Mouse (Mus musculus) gastrocnemius, adult 8-10 months (tissue): ENCODE data around the gene Ntrk3. TPM values are rescaled to one million over a fixed set of nuclear protein-coding genes. Genes with fewer than 3 reads are reported as not detected.

Experiments
- DNase-seq, 2 experiments: peaks; one replicate each; pipeline ENCODE4 v3.0.0; 2022; ENCODE audit warnings: low spot score in 2 of 2
- total RNA-seq, 4 experiments: library from RNA; stranded (reverse); gene quantifications; 2 replicates each; pipeline ENCODE4 v1.2.4; 2022

Ntrk3 gene
- total RNA-seq, 4 experiments from 2014 or later: 0.46 to 1.3 (median 0.93) TPM

GRCm38 (mm10) chr7:78623686-78624085 is 114.1 kb downstream of the Ntrk3 start:
- peak in 1 of 2 experiments; percentile 6 for DNase-seq

DNA sequence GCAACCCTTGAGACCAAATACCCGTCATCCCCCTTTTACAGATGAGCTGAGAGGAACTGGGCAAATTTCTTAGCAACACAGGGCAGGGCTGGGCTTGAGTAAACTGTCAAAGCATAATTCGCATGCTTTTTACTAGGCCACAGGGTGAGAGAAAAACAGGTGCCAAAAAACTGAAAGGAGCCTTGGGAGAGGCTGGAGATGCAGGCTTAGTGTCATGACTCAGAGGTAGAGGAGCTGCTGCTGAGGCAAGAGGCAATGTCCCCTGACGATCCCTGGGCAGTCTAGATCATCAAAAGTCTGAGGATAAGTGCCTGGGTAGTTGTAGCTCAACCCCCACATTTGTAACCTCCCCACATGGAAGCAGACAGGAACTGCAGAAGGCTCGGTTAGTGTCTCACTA is 116.7 kb downstream of the Ntrk3 start:
- no peak for DNase-seq

DNA sequence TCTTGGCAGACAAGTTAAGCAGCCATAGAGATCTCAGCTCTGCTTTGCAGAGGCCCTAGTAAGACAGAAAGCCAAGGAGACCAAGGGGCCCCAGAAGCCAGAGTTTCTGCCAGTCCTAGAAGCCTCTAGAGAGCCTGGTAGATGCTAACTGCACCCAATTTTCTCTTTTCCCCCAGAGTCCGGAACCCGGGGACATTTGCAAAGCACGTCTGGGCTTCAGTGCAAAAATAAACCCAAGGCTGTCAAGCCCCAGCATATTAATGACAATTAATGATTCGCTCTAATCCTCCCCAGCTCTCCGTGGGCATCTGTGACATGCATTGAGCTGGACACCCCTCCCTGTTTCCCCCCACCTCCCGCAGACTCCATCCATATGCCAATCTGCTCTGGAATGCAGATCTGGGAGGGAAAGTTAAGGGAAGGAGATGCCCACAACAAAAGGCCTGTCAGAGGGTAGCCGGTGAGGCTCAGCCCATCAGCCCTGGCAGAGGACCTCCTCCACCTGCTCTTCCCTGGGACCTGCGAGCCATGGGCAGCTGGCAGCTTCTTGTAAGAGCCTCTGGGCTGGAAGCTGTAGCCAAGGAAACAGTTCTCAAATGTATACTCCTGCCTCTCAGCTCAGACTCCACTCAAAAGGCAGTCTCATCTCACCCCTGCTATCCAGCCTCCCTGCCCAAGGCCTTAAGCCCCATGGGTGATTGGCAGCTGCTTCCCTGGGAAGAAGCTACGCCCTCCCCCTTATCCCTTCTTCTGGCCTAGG is 117.8 kb downstream of the Ntrk3 start:
- no peak for DNase-seq

DNA sequence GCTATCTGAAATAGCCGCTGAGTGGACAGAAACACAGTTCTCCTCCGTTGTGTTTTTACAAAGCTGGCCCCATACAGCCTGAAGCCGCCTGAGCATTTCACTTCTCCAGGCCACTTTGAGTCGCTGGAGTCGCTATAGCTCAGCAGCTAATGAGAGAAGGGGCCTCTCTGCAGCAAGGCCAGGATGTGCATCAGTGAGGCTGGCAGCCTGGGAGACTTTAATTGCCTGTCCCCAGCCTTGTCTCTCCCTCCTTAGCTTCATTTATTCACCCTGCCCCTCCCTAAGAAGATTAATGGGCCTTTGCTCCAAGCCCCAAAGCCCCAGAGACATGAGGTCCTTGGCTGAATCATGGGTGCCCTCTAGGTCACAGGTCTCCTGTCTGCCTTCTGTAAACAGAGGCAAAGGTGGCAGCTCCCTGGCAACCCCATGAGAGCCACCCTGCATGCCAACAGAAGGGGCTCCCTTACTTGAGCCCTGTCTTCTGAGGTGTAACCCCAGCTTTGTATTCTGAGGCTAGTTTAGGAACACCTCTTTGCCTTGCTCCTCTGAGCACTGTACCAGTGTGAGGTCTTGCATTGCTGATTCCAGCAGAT is 132.2 kb downstream of the Ntrk3 start:
- DNase-seq: no peak

- no peak for DNase-seq
These were observed 133.9 kb downstream of the Ntrk3 start for GRCm38 (mm10) chr7:78603922-78604321.

- no peak for DNase-seq
These were observed 136.0 kb downstream of the Ntrk3 start for GRCm38 (mm10) chr7:78601851-78602250.

DNA sequence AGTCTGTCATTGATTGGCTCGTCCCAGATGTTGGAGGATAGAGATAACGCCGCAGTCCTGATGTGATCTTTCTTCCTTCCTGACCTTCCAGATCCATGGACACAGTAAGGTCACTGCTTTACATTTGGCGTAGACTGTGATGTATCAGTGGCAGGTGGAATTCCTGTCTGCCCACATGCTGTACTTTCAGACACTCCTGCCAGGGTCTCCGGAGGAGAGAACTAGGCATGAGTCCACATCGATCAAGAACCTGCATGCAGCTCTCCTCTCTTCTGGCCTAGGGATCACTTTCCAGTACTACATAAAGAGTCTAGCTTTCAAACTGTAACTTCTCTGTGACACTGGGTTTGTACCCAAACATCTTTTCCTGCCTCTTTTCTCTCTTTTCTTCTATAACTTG is 136.9 kb downstream of the Ntrk3 start:
- no peak for DNase-seq

- no peak for DNase-seq
These were observed 137.7 kb downstream of the Ntrk3 start for GRCm38 (mm10) chr7:78599941-78600677.

DNA sequence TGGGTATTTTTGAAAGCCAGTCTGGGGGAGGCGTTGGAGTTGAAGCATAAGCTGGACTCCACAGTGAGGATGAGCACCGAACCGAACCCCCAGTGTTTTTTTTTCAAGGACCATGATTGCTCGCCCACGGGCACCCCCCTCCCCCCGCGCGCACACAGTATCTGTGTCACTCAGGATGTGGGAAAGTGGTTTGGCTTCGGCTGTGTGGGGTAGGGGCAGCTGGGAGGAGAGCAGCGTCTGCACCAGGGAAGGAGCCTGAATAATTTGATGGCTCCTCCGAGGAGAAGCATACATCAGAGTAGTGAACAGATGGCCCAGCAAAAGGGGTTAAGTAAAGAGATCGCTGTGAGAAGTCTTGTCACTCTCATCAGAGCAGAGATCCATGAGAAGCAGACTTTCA is 139.7 kb downstream of the Ntrk3 start:
- no peak for DNase-seq

DNA sequence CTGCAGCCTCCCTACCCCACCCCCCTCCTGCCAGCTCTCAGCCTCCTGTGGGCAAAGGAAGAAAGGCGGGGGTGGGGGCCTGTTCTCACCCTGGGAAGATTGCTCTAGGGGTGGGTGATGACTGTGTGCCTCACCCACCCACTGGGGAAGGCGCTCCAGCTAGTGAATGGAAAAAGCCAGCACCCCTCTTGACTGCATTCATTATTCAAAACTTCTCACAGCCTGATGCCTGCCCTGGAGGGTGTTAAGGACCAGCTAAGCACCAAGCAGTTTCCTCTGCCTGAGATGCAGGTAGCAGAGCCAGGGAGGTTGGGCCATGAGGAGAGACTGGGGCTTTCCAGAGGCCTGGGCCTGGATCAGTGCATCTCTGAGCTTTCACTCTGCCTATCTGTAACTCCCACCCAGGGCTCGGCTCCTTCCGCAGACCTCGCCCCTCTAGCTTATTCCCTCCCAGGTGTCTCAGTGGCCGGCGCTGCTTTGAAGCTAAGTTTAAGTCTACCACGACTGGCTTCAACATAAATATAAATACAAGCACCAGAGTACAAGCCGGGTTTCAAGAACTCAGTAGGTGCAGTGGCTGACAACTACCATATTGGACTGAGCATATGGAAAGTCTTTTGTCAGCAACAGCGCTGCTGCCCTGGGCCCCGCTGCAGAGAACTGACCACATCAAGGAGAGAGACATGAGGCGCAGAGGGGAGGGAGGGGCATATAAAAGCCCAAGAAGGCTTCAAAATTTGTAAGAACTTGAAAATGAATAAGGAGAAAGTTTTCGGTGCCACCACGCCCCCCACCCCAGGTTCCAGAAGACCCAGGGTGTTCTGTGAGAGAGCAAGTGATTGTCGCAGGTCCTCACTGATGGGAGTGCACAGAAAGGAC is 140.3 kb downstream of the Ntrk3 start:
- no peak for DNase-seq

DNA sequence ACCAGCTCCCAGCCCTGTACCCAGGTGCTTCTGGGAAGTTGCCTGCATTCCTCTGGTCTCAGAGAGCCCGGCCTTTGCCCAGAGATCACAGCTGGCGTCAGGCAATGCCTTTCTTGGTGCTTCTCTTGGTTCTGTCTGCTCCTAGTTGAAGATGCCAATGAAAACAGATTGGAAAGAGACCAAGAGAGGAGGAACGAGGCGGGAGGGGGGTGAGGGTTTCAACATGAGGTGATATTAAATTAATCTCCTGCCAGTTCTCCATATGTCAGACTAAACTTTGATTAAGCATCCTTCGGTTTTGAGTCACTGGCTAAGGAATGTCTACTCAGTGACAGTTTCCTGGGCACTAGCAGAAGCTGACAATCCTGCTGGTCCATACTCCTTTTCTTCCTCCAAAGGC is 141.3 kb downstream of the Ntrk3 start:
- DNase-seq: no peak

GRCm38 (mm10) chr7:78595895-78596294 is 141.9 kb downstream of the Ntrk3 start:
- DNase-seq: peak in 1 of 2 experiments; percentile 11

GRCm38 (mm10) chr7:78592948-78593347 is 144.9 kb downstream of the Ntrk3 start:
- DNase-seq: no peak

DNA sequence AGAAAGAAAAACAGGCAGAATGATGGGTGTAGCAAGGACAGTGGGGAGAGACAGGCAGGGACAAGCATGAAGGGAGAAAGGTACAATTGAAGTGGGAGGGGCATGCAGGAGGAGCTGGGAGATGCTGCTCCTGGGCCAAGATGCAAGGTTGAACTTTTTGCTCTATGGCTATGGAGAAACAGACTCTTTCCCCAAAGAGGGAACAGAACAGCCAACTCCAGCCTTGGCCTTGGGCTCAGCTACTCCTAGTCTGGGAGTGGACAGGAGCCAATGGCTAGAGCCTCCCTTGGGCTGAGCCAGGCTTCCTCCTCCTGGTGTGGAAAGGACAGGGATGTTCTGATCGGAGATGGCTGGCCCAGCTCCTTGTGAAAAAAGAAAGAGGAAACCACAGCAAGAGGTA is 145.6 kb downstream of the Ntrk3 start:
- no peak for DNase-seq

DNA sequence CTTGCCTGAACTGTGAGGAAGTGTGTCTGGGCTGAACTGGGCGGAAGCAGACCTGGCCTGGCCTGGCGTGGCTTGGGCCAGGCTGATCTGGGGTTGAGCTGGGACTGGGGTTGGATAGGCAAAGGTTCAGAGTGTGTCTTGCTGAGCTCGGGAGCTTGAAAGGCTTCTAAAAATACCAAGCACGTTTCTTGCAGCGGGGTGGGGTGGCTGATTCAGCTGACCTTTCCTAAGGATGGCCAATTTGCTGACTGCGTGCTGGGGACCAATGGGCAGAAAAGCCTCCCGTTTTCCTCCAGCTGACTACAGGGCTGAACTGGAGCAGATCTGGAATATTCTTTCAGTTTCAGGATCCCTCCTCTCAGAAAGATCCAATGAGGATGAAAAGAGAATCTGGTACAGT is 148.0 kb downstream of the Ntrk3 start:
- DNase-seq: no peak

DNA sequence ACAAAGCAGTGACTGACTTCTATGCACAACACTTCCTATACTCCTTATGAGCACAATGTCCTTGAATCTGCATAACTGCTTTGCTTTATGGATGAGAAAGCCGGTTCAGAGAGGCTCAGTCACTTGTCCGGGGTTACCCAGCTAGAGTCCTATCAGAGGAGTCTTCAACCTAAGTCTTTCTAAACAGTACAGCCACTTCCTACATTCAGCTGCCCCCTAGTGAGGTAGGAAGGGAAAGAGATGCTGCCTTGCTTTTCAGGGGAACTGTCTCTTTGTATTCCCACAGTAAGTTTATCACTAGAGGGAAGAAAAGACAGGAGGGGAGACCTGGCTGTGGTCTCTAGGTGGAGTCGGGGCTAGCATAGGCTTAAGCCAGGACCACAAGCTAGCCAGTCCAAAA is 151.0 kb downstream of the Ntrk3 start:
- DNase-seq: no peak

DNA sequence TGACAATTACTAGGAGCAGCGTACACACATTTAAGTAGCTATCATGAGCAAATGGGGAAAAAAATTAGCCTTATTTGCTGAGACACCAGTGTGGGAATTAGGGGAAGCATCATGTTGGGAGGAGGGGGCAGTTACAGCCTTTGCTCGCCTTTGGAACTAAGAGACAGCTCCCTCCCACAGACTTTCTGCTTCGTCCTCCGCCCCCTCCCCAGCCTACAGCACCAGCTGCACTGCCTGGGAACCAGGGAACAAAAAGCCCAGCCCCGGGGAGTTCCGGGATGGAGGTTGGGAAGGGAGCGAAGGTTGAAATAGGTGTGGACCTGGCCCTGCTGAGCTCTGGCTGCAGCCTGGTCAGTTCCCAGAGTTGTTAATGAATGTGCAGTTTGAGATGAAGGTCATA is 151.9 kb downstream of the Ntrk3 start:
- no peak for DNase-seq

GRCm38 (mm10) chr7:78584936-78585335 is 152.9 kb downstream of the Ntrk3 start:
- no peak for DNase-seq

DNA sequence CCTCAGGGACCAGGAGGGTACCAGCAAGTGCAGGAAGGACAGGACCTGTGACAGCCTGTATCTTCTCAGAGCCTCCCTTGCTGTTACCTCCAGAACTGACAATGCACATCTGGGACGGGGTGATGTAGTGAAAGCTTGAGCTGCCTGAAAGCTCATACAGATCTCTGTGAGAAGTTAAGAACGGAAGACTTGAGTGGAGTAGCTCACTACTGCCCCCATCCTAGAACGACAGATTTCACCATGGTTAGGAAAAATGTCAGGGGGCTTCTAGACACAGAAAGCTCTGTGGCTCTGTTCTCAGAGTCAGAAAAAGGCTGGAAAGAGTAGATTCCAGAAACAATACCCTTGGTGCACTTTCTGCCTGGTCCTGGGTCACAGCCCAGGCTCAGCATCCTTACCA is 153.3 kb downstream of the Ntrk3 start:
- no peak for DNase-seq

DNA sequence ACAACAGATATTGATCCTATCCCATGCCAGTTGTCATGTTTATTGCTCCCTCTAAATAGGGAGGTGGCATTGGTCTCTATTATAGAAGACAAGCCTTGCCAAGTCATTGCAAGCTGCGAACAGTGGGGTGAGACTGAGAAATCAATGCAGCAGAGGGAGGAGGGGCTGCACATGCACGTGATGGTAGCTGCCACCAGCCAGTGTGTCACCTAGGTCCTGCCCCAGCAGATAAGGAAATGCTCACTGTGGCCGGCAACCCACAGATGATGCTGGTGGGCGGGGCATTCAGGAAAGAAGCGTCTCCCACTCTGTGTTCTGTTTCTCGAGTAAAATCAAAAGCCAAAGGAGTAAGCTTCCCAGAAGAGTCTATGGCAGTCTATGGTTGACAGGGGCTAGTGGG is 154.1 kb downstream of the Ntrk3 start:
- no peak for DNase-seq

- no peak for DNase-seq
These were observed 156.5 kb downstream of the Ntrk3 start for GRCm38 (mm10) chr7:78581341-78581740.
